Mouse (Mus musculus) kidney, embryonic 14.5 days (tissue): Measurements from ENCODE around the gene Lamb2. TPM values are rescaled to one million over a fixed set of nuclear protein-coding genes. Genes with fewer than 3 reads are reported as not detected.
A peak's percentile ranks its signal among the peaks of the same experiment; 100 is the strongest.

Source experiments
- ATAC-seq: fragments of 200-750 bp; cut with Nextera tagmentation; 2 replicates; pipeline ENCODE4 v1.8.0; 2017; ENCODE audit warnings: moderate number of reproducible peaks, mild to moderate bottlenecking, moderate TSS enrichment, moderate library complexity; ENCODE audit not compliant: low FRiP score, low TSS enrichment
- H3K27ac ChIP-seq: fragments of 300-500 bp; sonication (generic); 2 replicates; pipeline ENCODE4 v1.5.1; 2014; ENCODE audit warnings: low read depth, mild to moderate bottlenecking, low read length, moderate library complexity, mixed read lengths
- H3K27me3 ChIP-seq: fragments of 300-500 bp; sonication (generic); 2 replicates; pipeline ENCODE4 v1.6.1; 2014; ENCODE audit warnings: mild to moderate bottlenecking, low read length; ENCODE audit not compliant: control insufficient read depth, insufficient read depth
- H3K36me3 ChIP-seq: fragments of 300-500 bp; sonication (generic); 2 replicates; pipeline ENCODE4 v1.6.1; 2014; ENCODE audit warnings: low read length, mixed read lengths; ENCODE audit not compliant: control insufficient read depth, insufficient read depth
- H3K4me1 ChIP-seq: fragments of 300-500 bp; sonication (generic); 2 replicates; pipeline ENCODE4 v1.6.1; 2014; ENCODE audit warnings: low read length, mixed read lengths; ENCODE audit not compliant: control insufficient read depth, insufficient read depth
- H3K4me2 ChIP-seq: fragments of 300-500 bp; sonication (generic); replicated peaks from 2 replicates; pipeline ENCODE4 v1.6.1; 2014; ENCODE audit warnings: low read depth, mild to moderate bottlenecking, low read length
- H3K4me3 ChIP-seq: fragments of 300-500 bp; sonication (generic); 2 replicates; pipeline ENCODE4 v1.5.1; 2014; ENCODE audit warnings: mild to moderate bottlenecking, low read length
- H3K9ac ChIP-seq: fragments of 300-500 bp; sonication (generic); 2 replicates; pipeline ENCODE4 v1.6.1; 2014; ENCODE audit warnings: low read depth, mild to moderate bottlenecking, low read length, moderate library complexity
- H3K9me3 ChIP-seq: fragments of 300-500 bp; sonication (generic); 2 replicates; pipeline ENCODE4 v1.6.1; 2016; ENCODE audit warnings: low read length; ENCODE audit not compliant: control insufficient read depth
- WGBS: fragments of 180-500 bp; shearing (Covaris S2); extraction: QIAGEN DNeasy Blood & Tissue Kit; methylation state at CpG from one replicate; pipeline ENCODE4 v1.1.7; 2014; 5-methylcytosine and 5-hydroxymethylcytosine counted together
- polyA plus RNA-seq: library from polyadenylated mRNA; unstranded; fragments of >200 nt; fragmentation: Nextera tagmentation; extraction: Ambion mirVana; gene quantifications from 2 replicates; pipeline ENCODE4 v1.2.1, GENCODE M21; 2014

Lamb2 gene
- polyA plus RNA-seq, 1 experiment from 2014 or later, result 31.9 TPM

GRCm38 (mm10) chr9:108485301-108485875 lies 5.9 kb downstream of the Lamb2 start:
- Histone ChIP-seq H3K4me1 (peaks cover 7% of the 10 kb centered on the region), H3K9ac (no peak overlapping the region), H3K27me3 (no peaks in the 10 kb centered on the region), H3K4me3 (no peak overlapping the region), H3K27ac (no peak overlapping the region), H3K4me2 (no peak overlapping the region), H3K36me3 (peaks cover 82% of the 10 kb centered on the region), H3K9me3 (no peaks in the 10 kb centered on the region)
- ATAC-seq, result no peak
- WGBS, result 96% methylated on average over 19 of the region's 19 CpGs

- Histone ChIP-seq H3K4me1 (peaks cover 4% of the 10 kb centered on the region), H3K9ac (no peak overlapping the region), H3K27ac (no peak overlapping the region), H3K4me3 (no peak overlapping the region), H3K36me3 (peaks cover 76% of the 10 kb centered on the region), H3K27me3 (no peaks in the 10 kb centered on the region), H3K9me3 (no peaks in the 10 kb centered on the region), H3K4me2 (no peak overlapping the region)
- 95% methylated on average over 8 of the region's 8 CpGs for WGBS
- ATAC-seq, result no peak
Observed at GRCm38 (mm10) chr9:108486973-108487530, 7.5 kb downstream of the Lamb2 start.

DNA sequence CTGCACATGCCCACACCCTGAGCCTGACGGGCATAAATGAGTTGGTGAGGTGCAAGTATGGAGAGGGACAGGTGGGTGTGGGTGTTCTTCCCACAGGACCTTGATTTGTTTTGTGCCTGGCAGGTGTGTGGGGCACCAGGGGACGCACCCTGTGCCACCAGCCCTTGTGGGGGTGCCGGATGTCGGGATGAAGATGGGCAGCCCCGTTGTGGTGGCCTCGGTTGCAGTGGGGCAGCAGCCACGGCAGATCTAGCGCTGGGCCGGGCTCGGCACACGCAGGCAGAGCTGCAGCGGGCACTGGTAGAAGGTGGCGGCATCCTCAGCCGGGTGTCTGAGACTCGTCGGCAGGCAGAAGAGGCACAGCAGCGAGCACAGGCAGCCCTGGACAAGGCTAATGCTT lies 8.9 kb downstream of the Lamb2 start:
- no peak overlapping the region for H3K27ac ChIP-seq
- peaks cover 11% of the 10 kb centered on the region for H3K4me1 ChIP-seq
- no peak overlapping the region for H3K4me3 ChIP-seq
- H3K27me3 ChIP-seq, result no peaks in the 10 kb centered on the region
- H3K4me2 ChIP-seq, result no peak overlapping the region
- H3K36me3 ChIP-seq, result peaks cover 76% of the 10 kb centered on the region
- no peak overlapping the region for H3K9ac ChIP-seq
- H3K9me3 ChIP-seq, result no peaks in the 10 kb centered on the region
- WGBS, result 95% methylated on average over 17 of the region's 17 CpGs
- no peak for ATAC-seq

GRCm38 (mm10) chr9:108489215-108489614 lies 9.7 kb downstream of the Lamb2 start:
- peaks cover 11% of the 10 kb centered on the region for H3K4me1 ChIP-seq
- H3K4me3 ChIP-seq, result no peak overlapping the region
- H3K9ac ChIP-seq, result no peak overlapping the region; the same call in 1 of the 2 replicates
- no peaks in the 10 kb centered on the region for H3K9me3 ChIP-seq
- H3K4me2 ChIP-seq, result no peak overlapping the region
- H3K27me3 ChIP-seq, result no peaks in the 10 kb centered on the region
- 96% methylated on average over 20 of the region's 20 CpGs for WGBS
- no peak for ATAC-seq
- peaks cover 76% of the 10 kb centered on the region for H3K36me3 ChIP-seq
- peak overlapping the region; percentile 97; the same call in 1 of the 2 replicates for H3K27ac ChIP-seq

- Histone ChIP-seq H3K9me3 (no peaks in the 10 kb centered on the region), H3K36me3 (peaks cover 78% of the 10 kb centered on the region), H3K9ac (peak overlapping the region; percentile 97), H3K4me2 (peak overlapping the region; percentile 86), H3K27me3 (no peaks in the 10 kb centered on the region), H3K4me3 (peak overlapping the region; percentile 98), H3K27ac (peak overlapping the region; percentile 97), H3K4me1 (peaks cover 11% of the 10 kb centered on the region)
- peak; percentile 22 for ATAC-seq
- 62% methylated on average over 26 of the region's 26 CpGs for WGBS
Observed at GRCm38 (mm10) chr9:108489702-108490558, 10.4 kb downstream of the Lamb2 start.

GRCm38 (mm10) chr9:108490559-108491285 lies 11.2 kb downstream of the Lamb2 start, which contains the start of gene Usp19:
Usp19 (plus strand) TSS chr9:108490602.
- H3K27ac ChIP-seq, result peak within 1 kb of the TSS; percentile 97
- H3K4me2 ChIP-seq, result peak within 1 kb of the TSS; percentile 86
- peak; percentile 95 for ATAC-seq
- H3K4me3 ChIP-seq, result peak within 1 kb of the TSS; percentile 98
- H3K9me3 ChIP-seq, result no peaks in the 10 kb centered on the region
- H3K27me3 ChIP-seq, result no peaks in the 10 kb centered on the region
- WGBS, result under 1% methylated on average over 69 of the region's 69 CpGs
- H3K4me1 ChIP-seq, result peaks cover 11% of the 10 kb centered on the region
- H3K9ac ChIP-seq, result peak within 1 kb of the TSS; percentile 97
- H3K36me3 ChIP-seq, result peaks cover 77% of the 10 kb centered on the region

- H3K36me3 ChIP-seq, result peaks cover 77% of the 10 kb centered on the region
- peak overlapping the region; percentile 97 for H3K9ac ChIP-seq
- WGBS, result 5% methylated on average over 12 of the region's 12 CpGs
- H3K4me2 ChIP-seq, result peak overlapping the region; percentile 86
- H3K27me3 ChIP-seq, result no peaks in the 10 kb centered on the region
- ATAC-seq, result no peak
- peak overlapping the region; percentile 98 for H3K4me3 ChIP-seq
- H3K4me1 ChIP-seq, result peaks cover 11% of the 10 kb centered on the region
- H3K9me3 ChIP-seq, result no peaks in the 10 kb centered on the region
- H3K27ac ChIP-seq, result peak overlapping the region; percentile 97
Observed at GRCm38 (mm10) chr9:108491286-108491580, 11.7 kb downstream of the Lamb2 start.

DNA sequence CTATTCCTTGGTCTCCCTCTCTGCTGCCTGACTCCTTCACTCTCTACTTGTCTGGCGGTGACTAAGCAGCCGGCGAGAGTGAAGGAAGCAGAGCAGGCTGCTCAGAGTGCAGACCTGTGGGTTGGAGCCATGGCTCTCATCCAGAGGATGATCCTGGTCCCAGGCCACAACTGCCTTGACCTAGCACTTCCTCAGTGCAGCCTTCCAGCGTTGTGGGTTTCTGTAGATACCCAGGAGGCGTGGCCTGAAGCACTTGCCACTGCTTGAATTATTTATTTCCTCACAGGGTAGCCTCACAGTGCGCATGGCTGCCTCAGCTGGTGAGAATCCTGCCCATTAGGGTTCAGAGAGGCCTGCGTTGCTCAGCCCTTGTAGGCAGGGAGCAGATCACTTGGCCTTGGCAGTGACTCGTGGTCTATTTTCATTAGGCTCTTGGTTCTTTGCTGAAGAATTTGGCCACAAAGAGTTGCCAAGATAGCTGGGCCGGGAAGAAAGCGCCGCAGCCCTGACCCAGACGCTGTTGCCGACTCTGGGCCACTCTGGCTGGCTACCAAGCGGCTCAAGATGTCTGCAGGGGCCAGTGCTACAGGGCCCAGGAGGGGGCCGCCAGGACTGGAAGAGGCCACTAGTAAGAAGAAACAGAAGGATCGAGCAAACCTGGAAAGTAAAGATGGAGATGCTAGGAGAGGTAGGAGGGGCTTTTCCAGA lies 12.7 kb downstream of the Lamb2 start:
- WGBS, result 84% methylated on average over 16 of the region's 16 CpGs
- Histone ChIP-seq H3K27ac (no peak overlapping the region; the same call in 1 of the 2 replicates), H3K27me3 (no peaks in the 10 kb centered on the region), H3K4me1 (peaks cover 11% of the 10 kb centered on the region), H3K4me3 (peak overlapping the region; percentile 98), H3K9me3 (no peaks in the 10 kb centered on the region), H3K4me2 (peak overlapping the region; percentile 86), H3K9ac (peak overlapping the region; percentile 97; the same call in 1 of the 2 replicates), H3K36me3 (peaks cover 77% of the 10 kb centered on the region)
- ATAC-seq, result no peak
